In the genomic region with DNA sequence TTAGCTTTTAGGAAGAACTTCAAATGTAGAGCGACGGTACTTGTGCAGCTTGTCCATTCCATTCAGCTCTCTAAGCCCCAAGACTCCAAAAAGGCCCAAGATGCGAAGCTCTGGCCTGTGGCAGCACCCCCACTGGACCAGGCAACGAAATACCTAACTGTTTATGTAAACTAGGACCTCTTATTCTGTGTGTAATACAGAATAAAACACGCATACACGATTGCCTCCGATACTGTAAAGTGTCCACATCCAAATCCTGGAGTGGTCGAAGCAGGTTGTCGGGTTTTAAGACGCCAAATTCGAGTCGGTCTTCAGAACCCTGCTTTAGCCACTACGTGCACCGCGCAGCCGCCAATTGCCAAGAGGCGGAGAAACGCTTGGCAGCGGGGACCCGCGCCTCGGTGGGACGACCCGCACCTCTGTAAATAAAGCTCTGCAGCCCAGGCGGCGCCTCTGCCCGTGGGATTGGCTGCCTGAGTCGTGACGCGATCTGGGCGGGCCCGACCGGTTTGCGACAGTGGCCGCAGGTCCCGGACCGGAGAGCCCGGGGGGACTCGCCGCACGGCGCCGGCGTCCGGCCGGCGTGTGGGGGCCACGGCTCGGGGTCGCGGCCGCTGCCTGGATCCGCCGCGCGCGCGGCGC, we compare ENCODE assay signal across 8 mouse cellular contexts. TPM values are rescaled to one million over a fixed set of nuclear protein-coding genes. Genes with fewer than 3 reads are reported as not detected.
A peak's percentile ranks its signal among the peaks of the same experiment; 100 is the strongest.
DNase-seq lines count a peak whose midpoint lies in the region; ATAC-seq and TF ChIP-seq lines count a peak whose summit lies in the region.

TSS of gene Tmem243 (plus strand) at position 462 of the 642 bp plus-strand sequence.

- peak within 1 kb of the TSS; percentile 89 for H3K4me3 ChIP-seq in forebrain, embryonic 12.5 days (replicated peaks)
- H3K4me3 ChIP-seq in heart, postnatal 0 days (ENCODE audit: low read depth, low read length) = peak within 1 kb of the TSS; percentile 93
- peak within 1 kb of the TSS; percentile 77 for H3K4me3 ChIP-seq in liver, embryonic 16.5 days (ENCODE audit: low read depth, low read length)
- H3K4me3 ChIP-seq in neural tube, embryonic 13.5 days = peak within 1 kb of the TSS; percentile 76
- H3K4me3 ChIP-seq in testis, adult 2 months (ENCODE audit: control insufficient read depth, low read depth, low read length) = peak within 1 kb of the TSS; percentile 83

- WGBS in forebrain, embryonic 12.5 days = under 1% methylated on average over 58 of the region's 59 CpGs
- WGBS in heart, postnatal 0 days = under 1% methylated on average over 54 of the region's 59 CpGs
- WGBS in liver, embryonic 16.5 days (ENCODE audit: insufficient replicate concordance) = under 1% methylated on average over 59 of the region's 59 CpGs
- WGBS in neural tube, embryonic 13.5 days = under 1% methylated on average over 59 of the region's 59 CpGs

- no peak for TF ChIP-seq EP300 in heart, postnatal 0 days (IDR thresholded peaks at IDR 0.05; ENCODE audit: low read depth)

- H3K4me2 ChIP-seq in forebrain, embryonic 12.5 days = peak within 1 kb of the TSS; percentile 74
- H3K4me2 ChIP-seq in heart, postnatal 0 days (ENCODE audit: low read depth, low read length) = peak within 1 kb of the TSS; percentile 97
- H3K4me2 ChIP-seq in liver, embryonic 16.5 days (ENCODE audit: low read depth, low read length) = peak within 1 kb of the TSS; percentile 55
- peak within 1 kb of the TSS; percentile 82 for H3K4me2 ChIP-seq in neural tube, embryonic 13.5 days

- TF ChIP-seq CTCF in heart, postnatal 0 days (IDR thresholded peaks at IDR 0.05; ENCODE audit: low read depth) = no peak
- no peak for TF ChIP-seq CTCF in testis, adult 2 months (IDR thresholded peaks at IDR 0.05; ENCODE audit: control insufficient read depth, insufficient read depth, insufficient replicate concordance, low read depth, low read length)

- TF ChIP-seq POLR2A in testis, adult 2 months (IDR thresholded peaks at IDR 0.05; ENCODE audit: control insufficient read depth, low read depth, low read length) = peak; percentile 56

- ATAC-seq in forebrain, embryonic 12.5 days (ENCODE audit: low FRiP score) = peak; percentile 99
- peak; percentile 96 for ATAC-seq in heart, postnatal 0 days (ENCODE audit: insufficient read depth, low read depth)
- ATAC-seq in liver, embryonic 16.5 days (ENCODE audit: low read depth) = peak; percentile 91
- peak; percentile 99 for ATAC-seq in neural tube, embryonic 13.5 days (ENCODE audit: low read depth)

- H3K27ac ChIP-seq in forebrain, embryonic 12.5 days = peak within 1 kb of the TSS; percentile 59; the same call in 1 of the 2 replicates
- H3K27ac ChIP-seq in heart, postnatal 0 days (ENCODE audit: low read depth) = peak within 1 kb of the TSS; percentile 73
- H3K27ac ChIP-seq in liver, embryonic 16.5 days (ENCODE audit: low read length) = peak within 1 kb of the TSS; percentile 45
- H3K27ac ChIP-seq in neural tube, embryonic 13.5 days (replicated peaks) = peak within 1 kb of the TSS; percentile 46; the same call in 1 of the 2 replicates
- peak within 1 kb of the TSS; percentile 49 for H3K27ac ChIP-seq in testis, adult 2 months (ENCODE audit: control insufficient read depth, insufficient read depth, low read depth, low read length)

- peaks cover 6% of the 10 kb centered on the region; the same call in 1 of the 2 replicates for H3K9me3 ChIP-seq in forebrain, embryonic 12.5 days
- H3K9me3 ChIP-seq in heart, postnatal 0 days (replicated peaks; ENCODE audit: control insufficient read depth, low read length) = peaks cover 7% of the 10 kb centered on the region
- no peaks in the 10 kb centered on the region for H3K9me3 ChIP-seq in liver, embryonic 16.5 days (replicated peaks; ENCODE audit: control insufficient read depth, low read length)
- peaks cover 5% of the 10 kb centered on the region; the same call in 1 of the 2 replicates for H3K9me3 ChIP-seq in neural tube, embryonic 13.5 days

- DNase-seq in CD8-positive naive resting alpha-beta T cell, adult 2 months (ENCODE audit: low read depth in 2 of 2, low spot score in 2 of 2) = peak; percentile 69 to 77
- peak; percentile 52 for DNase-seq in c-Kit-positive CD71-positive TER-119-negative erythroid progenitor cells, embryonic 14.5 days (ENCODE audit: low read depth)
- peak; percentile 78 for DNase-seq in heart, postnatal 0 days (ENCODE audit: low spot score)
- peak; percentile 93 to 95 for DNase-seq in kidney, postnatal 4 days

- peaks cover 14% of the 10 kb centered on the region for H3K4me1 ChIP-seq in forebrain, embryonic 12.5 days
- H3K4me1 ChIP-seq in heart, postnatal 0 days (ENCODE audit: control insufficient read depth, insufficient read depth) = peaks cover 5% of the 10 kb centered on the region; the same call in 1 of the 2 replicates
- no peaks in the 10 kb centered on the region for H3K4me1 ChIP-seq in liver, embryonic 16.5 days (ENCODE audit: control insufficient read depth, low read depth, low read length)
- peaks cover 8% of the 10 kb centered on the region for H3K4me1 ChIP-seq in neural tube, embryonic 13.5 days (replicated peaks)
- peaks cover 2% of the 10 kb centered on the region; the same call in 1 of the 2 replicates for H3K4me1 ChIP-seq in testis, adult 2 months (ENCODE audit: control insufficient read depth, insufficient read depth, low read length)

- peak within 1 kb of the TSS; percentile 85 for H3K9ac ChIP-seq in forebrain, embryonic 12.5 days
- peak within 1 kb of the TSS; percentile 78 for H3K9ac ChIP-seq in heart, postnatal 0 days (replicated peaks; ENCODE audit: low read depth, low read length)
- peak within 1 kb of the TSS; percentile 68 for H3K9ac ChIP-seq in liver, embryonic 16.5 days (ENCODE audit: low read depth, low read length)
- peak within 1 kb of the TSS; percentile 79 for H3K9ac ChIP-seq in neural tube, embryonic 13.5 days

- no peaks in the 10 kb centered on the region for H3K36me3 ChIP-seq in forebrain, embryonic 12.5 days (replicated peaks)
- H3K36me3 ChIP-seq in heart, postnatal 0 days (replicated peaks; ENCODE audit: control insufficient read depth, insufficient read depth, low read length) = no peaks in the 10 kb centered on the region
- no peaks in the 10 kb centered on the region for H3K36me3 ChIP-seq in liver, embryonic 16.5 days (ENCODE audit: control insufficient read depth, insufficient read depth)
- no peaks in the 10 kb centered on the region for H3K36me3 ChIP-seq in neural tube, embryonic 13.5 days
- no peaks in the 10 kb centered on the region for H3K36me3 ChIP-seq in testis, adult 2 months (ENCODE audit: control insufficient read depth, insufficient read depth, low read length)

- H3K27me3 ChIP-seq in forebrain, embryonic 12.5 days = peaks cover 18% of the 10 kb centered on the region
- H3K27me3 ChIP-seq in heart, postnatal 0 days (ENCODE audit: control insufficient read depth, insufficient read depth, low read length) = peaks cover 12% of the 10 kb centered on the region; the same call in 1 of the 2 replicates
- peaks cover 35% of the 10 kb centered on the region for H3K27me3 ChIP-seq in liver, embryonic 16.5 days (ENCODE audit: control insufficient read depth, insufficient read depth, low read depth, low read length)
- peaks cover 10% of the 10 kb centered on the region; the same call in 1 of the 2 replicates for H3K27me3 ChIP-seq in neural tube, embryonic 13.5 days
- H3K27me3 ChIP-seq in testis, adult 2 months (ENCODE audit: control insufficient read depth, insufficient read depth, low read length) = no peaks in the 10 kb centered on the region

RNA-seq across cellular contexts. Expression of gene Tmem243, which starts in this region (rescaled TPM):
- 25.8 and 26.3 TPM in 2 replicates for polyA plus RNA-seq in forebrain, embryonic 12.5 days (2016; fragmentation: Nextera tagmentation; extraction: Ambion mirVana)
- total RNA-seq in heart, postnatal 0 days (2014; rRNA removed; ENCODE audit: low replicate concordance) = 8.4 and 21.8 TPM in 2 replicates
- 12.8 and 13.0 TPM in 2 replicates for polyA plus RNA-seq in heart, postnatal 0 days (2015; fragmentation: Nextera tagmentation; extraction: Ambion mirVana)
- polyA plus RNA-seq in liver, embryonic 16.5 days (2015; fragmentation: Nextera tagmentation; extraction: Ambion mirVana) = 5.0 and 6.9 TPM in 2 replicates
- 14.0 and 16.8 TPM in 2 replicates for polyA plus RNA-seq in neural tube, embryonic 13.5 days (2015; fragmentation: Nextera tagmentation; extraction: Ambion mirVana)
- polyA plus RNA-seq in testis, adult 2 months (2012; rRNA removed) = 38.0 and 63.9 TPM in 2 replicates

Comparison
In these comparisons a context has a peak if more than half of its experiments do, and no peak if none do; other contexts are left out.
1. Peak in every context shown above with its lines: DNase-seq, ATAC-seq, H3K4me3 ChIP-seq and H3K27ac ChIP-seq.